Mouse (Mus musculus) liver, embryonic 13.5 days (tissue): Measurements from ENCODE around the gene Hoxc12. TPM values are rescaled to one million over a fixed set of nuclear protein-coding genes. Genes with fewer than 3 reads are reported as not detected.
A peak's percentile ranks its signal among the peaks of the same experiment; 100 is the strongest.

ENCODE experiments used
- ATAC-seq: fragments of 200-750 bp; cut with Nextera tagmentation; 2 replicates; pipeline ENCODE4 v1.8.0; 2017; ENCODE audit warnings: low read depth, mild to moderate bottlenecking, moderate number of reproducible peaks, moderate library complexity
- DNase-seq: peaks from one replicate; pipeline ENCODE4 v3.0.0; 2022
- H3K27ac ChIP-seq: fragments of 300-500 bp; sonication (generic); 2 replicates; pipeline ENCODE4 v1.5.1; 2015; ENCODE audit warnings: moderate library complexity, mild to moderate bottlenecking, inconsistent platforms
- H3K27me3 ChIP-seq: fragments of 300-500 bp; sonication (generic); 2 replicates; pipeline ENCODE4 v1.6.1; 2015; ENCODE audit warnings: mild to moderate bottlenecking, inconsistent platforms
- H3K36me3 ChIP-seq: fragments of 300-500 bp; sonication (generic); 2 replicates; pipeline ENCODE4 v1.6.1; 2015; ENCODE audit warnings: mild to moderate bottlenecking, inconsistent platforms
- H3K4me1 ChIP-seq: fragments of 300-500 bp; sonication (generic); replicated peaks from 2 replicates; pipeline ENCODE4 v1.6.1; 2015; ENCODE audit warnings: inconsistent platforms
- H3K4me2 ChIP-seq: fragments of 300-500 bp; sonication (generic); 2 replicates; pipeline ENCODE4 v1.6.1; 2015; ENCODE audit warnings: inconsistent platforms, mild to moderate bottlenecking, moderate library complexity
- H3K4me3 ChIP-seq: fragments of 300-500 bp; sonication (generic); replicated peaks from 2 replicates; pipeline ENCODE4 v1.5.1; 2015; ENCODE audit warnings: mild to moderate bottlenecking, inconsistent platforms
- H3K9ac ChIP-seq: fragments of 300-500 bp; sonication (generic); 2 replicates; pipeline ENCODE4 v1.6.1; 2015; ENCODE audit warnings: mild to moderate bottlenecking, inconsistent platforms
- H3K9me3 ChIP-seq: fragments of 300-500 bp; sonication (generic); replicated peaks from 2 replicates; pipeline ENCODE4 v1.6.1; 2016; ENCODE audit warnings: inconsistent platforms
- WGBS: fragments of 180-500 bp; shearing (Covaris S2); methylation state at CpG from one replicate; pipeline ENCODE4 v1.1.7; 2015; ENCODE audit not compliant: insufficient replicate concordance; 5-methylcytosine and 5-hydroxymethylcytosine counted together
- microRNA-seq: library from miRNA; unstranded; fragments of <30 nt; microRNA quantifications from one replicate; pipeline ENCODE4, GENCODE M21; 2016
- polyA plus RNA-seq: library from polyadenylated mRNA; unstranded; fragments of >200 nt; fragmentation: Nextera tagmentation; extraction: Ambion mirVana; gene quantifications from 2 replicates; pipeline ENCODE4 v1.2.1, GENCODE M21; 2015

Hoxc12 gene
- polyA plus RNA-seq, 1 experiment from 2014 or later, result not detected

- Histone ChIP-seq H3K4me3 (no peak overlapping the region), H3K36me3 (no peaks in the 10 kb centered on the region), H3K27me3 (peaks cover 99% of the 10 kb centered on the region), H3K4me1 (no peaks in the 10 kb centered on the region), H3K9ac (no peak overlapping the region), H3K27ac (no peak overlapping the region), H3K9me3 (no peaks in the 10 kb centered on the region), H3K4me2 (no peak overlapping the region)
- DNase-seq (no peak), ATAC-seq (no peak)
- 21% methylated on average over 5 of the region's 5 CpGs for whole genome bisulfite sequencing
Measured at GRCm38 (mm10) chr15:102988078-102988477, 51.5 kb downstream of the Hoxc12 start.

Small RNA genes lying within 50 kb of the gene (microRNA-seq; reads per million reads assigned to microRNA genes)
- 20.0 reads per million, percentile 33 among the genes with 10 or more reads in this experiment for gene Mir196a-2

Other genes starting within 250 kb of the Hoxc12 start
- gene Calcoco1, start 214.6 kb upstream of the Hoxc12 start, polyA plus RNA-seq, result 9.0 and 11.3 TPM in 2 replicates
- not detected in 2 replicates for gene Hoxc13, start 15.7 kb upstream of the Hoxc12 start, polyA plus RNA-seq
- not detected in 2 replicates for gene Hoxc11, start 17.7 kb downstream of the Hoxc12 start, polyA plus RNA-seq
- not detected in 2 replicates for gene Hoxc10, start 30.0 kb downstream of the Hoxc12 start, polyA plus RNA-seq
- 0.27 and 0.28 TPM in 2 replicates for gene Hoxc5, start 30.7 kb downstream of the Hoxc12 start, polyA plus RNA-seq
- gene Hoxc9, start 39.7 kb downstream of the Hoxc12 start, polyA plus RNA-seq, result 0.07 TPM in 1 of 2 replicates, not detected in the other
- 0.19 and 0.20 TPM in 2 replicates for gene Hoxc8, start 53.9 kb downstream of the Hoxc12 start, polyA plus RNA-seq
- 0.13 and 0.14 TPM in 2 replicates for gene Hoxc6, start 61.5 kb downstream of the Hoxc12 start, polyA plus RNA-seq
- 0.31 and 0.42 TPM in 2 replicates for gene Hoxc4, start 82.2 kb downstream of the Hoxc12 start, polyA plus RNA-seq
- gene Smug1, start 230.3 kb downstream of the Hoxc12 start, polyA plus RNA-seq, result 5.0 and 6.4 TPM in 2 replicates